Comparison of ENCODE assay signal across 11 mouse cellular contexts in the genomic region with DNA sequence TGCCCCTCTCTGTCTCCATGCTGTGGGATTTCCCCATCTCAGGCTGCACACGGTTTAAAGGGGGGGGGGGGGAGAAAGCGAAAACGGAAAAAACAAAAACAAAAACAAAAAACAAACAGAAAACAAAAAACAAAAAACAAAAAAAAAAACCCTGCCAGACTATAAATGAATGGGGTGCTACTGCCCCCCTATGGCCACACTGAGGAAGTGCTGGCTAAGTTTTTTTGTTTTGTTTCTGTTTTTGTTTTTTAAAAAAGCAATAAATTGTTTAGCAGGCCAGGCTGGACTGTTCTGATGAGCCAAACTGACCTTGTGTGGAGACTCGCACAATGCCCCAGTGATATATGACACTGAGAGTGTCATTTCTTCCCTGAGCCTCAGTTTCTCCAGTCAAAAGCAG. TPM values are rescaled to one million over a fixed set of nuclear protein-coding genes. Genes with fewer than 3 reads are reported as not detected.
DNase-seq lines count a peak whose midpoint lies in the region; ATAC-seq and TF ChIP-seq lines count a peak whose summit lies in the region.
"Had no signal": no experiment of that assay in that cellular context is flagged by ENCODE, and none has a peak within 500 bp of the region (broad histone marks: within the 10 kb centered on the region; RNA-seq: fewer than 3 reads in every experiment).

No protein-coding gene starts in this region.

- H3K4me1 ChIP-seq in kidney, adult 2 months (ENCODE audit: control insufficient read depth, insufficient read depth, low read length) = no peaks in the 10 kb centered on the region
- H3K4me1 ChIP-seq in spleen, adult 2 months (ENCODE audit: control insufficient read depth, insufficient read depth, insufficient read length) = no peaks in the 10 kb centered on the region
- H3K4me1 ChIP-seq in stomach, postnatal 0 days (replicated peaks; ENCODE audit: control insufficient read depth, insufficient read depth) = no peaks in the 10 kb centered on the region
- H3K4me1 ChIP-seq: liver, embryonic 15.5 days had no signal

- no peak overlapping the region for H3K27ac ChIP-seq in kidney, adult 2 months (ENCODE audit: insufficient read depth, low read depth, low read length)
- no peak overlapping the region for H3K27ac ChIP-seq in spleen, adult 2 months (ENCODE audit: insufficient read depth, low read length)
- no peak overlapping the region for H3K27ac ChIP-seq in stomach, postnatal 0 days (replicated peaks)
- H3K27ac ChIP-seq: liver, embryonic 15.5 days had no signal

- WGBS in kidney, adult 2 months = 9% methylated on average over 4 of the region's 4 CpGs
- WGBS in spleen, adult 2 months = 23% methylated on average over 4 of the region's 4 CpGs
- WGBS in stomach, postnatal 0 days = 14% methylated on average over 4 of the region's 4 CpGs

- peak; percentile 18 for DNase-seq in adrenal gland, postnatal 10 days
- DNase-seq in adrenal gland, adult 8-10 months = no peak
- DNase-seq in kidney, adult 2 months = no peak
- DNase-seq in kidney, adult 9 months = no peak
- DNase-seq in spleen, adult 2 months (ENCODE audit: low read depth in 1 of 2, low spot score in 2 of 2) = no peak
- no peak for DNase-seq in spleen, adult 18-20 months
- DNase-seq in stomach, postnatal 0 days (ENCODE audit: low spot score) = no peak
- DNase-seq in gastrocnemius, postnatal 10 days = no peak
- DNase-seq: heart, adult 18-20 months had no signal

- no peaks in the 10 kb centered on the region for H3K36me3 ChIP-seq in kidney, adult 2 months (ENCODE audit: control insufficient read depth, insufficient read depth, low read length)
- no peaks in the 10 kb centered on the region for H3K36me3 ChIP-seq in spleen, adult 2 months (ENCODE audit: control insufficient read depth, insufficient read depth, low read length)
- H3K36me3 ChIP-seq in stomach, postnatal 0 days (ENCODE audit: control insufficient read depth, insufficient read depth, low read length) = no peaks in the 10 kb centered on the region
- H3K36me3 ChIP-seq: liver, embryonic 15.5 days had no signal

- no peak for TF ChIP-seq EP300 in stomach, postnatal 0 days (optimal IDR thresholded peaks at IDR 0.05)

- no peak for ATAC-seq in stomach, postnatal 0 days (ENCODE audit: low FRiP score, low TSS enrichment)

- H3K4me3 ChIP-seq in kidney, adult 2 months (ENCODE audit: insufficient read depth, low read depth, low read length) = no peak overlapping the region
- no peak overlapping the region for H3K4me3 ChIP-seq in spleen, adult 2 months (ENCODE audit: extremely low read depth, insufficient read depth, insufficient read length)
- H3K4me3 ChIP-seq in stomach, postnatal 0 days (ENCODE audit: low read depth, low read length) = no peak overlapping the region
- H3K4me3 ChIP-seq: liver, embryonic 15.5 days had no signal

- H3K27me3 ChIP-seq in kidney, adult 2 months (replicated peaks; ENCODE audit: control insufficient read depth, insufficient read depth, low read length) = no peaks in the 10 kb centered on the region
- no peaks in the 10 kb centered on the region for H3K27me3 ChIP-seq in spleen, adult 2 months (ENCODE audit: control insufficient read depth, insufficient read depth, low read length)
- no peaks in the 10 kb centered on the region for H3K27me3 ChIP-seq in stomach, postnatal 0 days (ENCODE audit: control insufficient read depth, insufficient read depth, low read length)
- H3K27me3 ChIP-seq: liver, embryonic 15.5 days had no signal

- no peaks in the 10 kb centered on the region for H3K9me3 ChIP-seq in stomach, postnatal 0 days (ENCODE audit: control insufficient read depth, low read length)
- H3K9me3 ChIP-seq: liver, embryonic 15.5 days had no signal

- peak; percentile 41 for TF ChIP-seq CTCF in kidney, adult 2 months (conservative IDR thresholded peaks at IDR 0.05; ENCODE audit: insufficient read depth, insufficient read length, low read depth, low read length)
- 0 out of 2 replicates have a peak, but pooled peaks have one; percentile 6 for TF ChIP-seq CTCF in spleen, adult 2 months (IDR thresholded peaks at IDR 0.05; ENCODE audit: extremely low read depth, insufficient read depth, insufficient read length, insufficient replicate concordance)
- peak; percentile 80 for TF ChIP-seq CTCF in stomach, postnatal 0 days (IDR thresholded peaks at IDR 0.05; ENCODE audit: low read depth)

- TF ChIP-seq POLR2A in kidney, adult 2 months (IDR thresholded peaks at IDR 0.05; ENCODE audit: low read depth, low read length) = no peak
- TF ChIP-seq POLR2A in spleen, adult 2 months (IDR thresholded peaks at IDR 0.05; ENCODE audit: low read depth, low read length) = no peak

- H3K9ac ChIP-seq in stomach, postnatal 0 days (ENCODE audit: low read length) = no peak overlapping the region
- H3K9ac ChIP-seq: liver, embryonic 15.5 days had no signal

- no peak overlapping the region for H3K4me2 ChIP-seq in stomach, postnatal 0 days (replicated peaks; ENCODE audit: low read depth)
- H3K4me2 ChIP-seq: liver, embryonic 15.5 days had no signal

RNA-seq across cellular contexts. Expression of gene Mpped1, which starts 20.3 kb away (rescaled TPM):
- total RNA-seq in adrenal gland, postnatal 10 days (2021) = under 1 TPM in 1 of 2 experiments, not detected in 1; 0.27 TPM
- total RNA-seq in adrenal gland, adult 8-10 months (2022) = under 1 TPM in 2 of 4 experiments, not detected in 2; 0.17 to 0.40 TPM
- polyA plus RNA-seq in kidney, adult 2 months (2012; rRNA removed) = not detected in 2 replicates
- polyA plus RNA-seq in spleen, adult 2 months (2012; rRNA removed) = 1.1 and 1.5 TPM in 2 replicates
- 0.08 and 0.10 TPM in 2 replicates for polyA plus RNA-seq in stomach, postnatal 0 days (2015; fragmentation: Nextera tagmentation; extraction: Ambion mirVana)
- under 1 TPM; 0.45 TPM for total RNA-seq in gastrocnemius, postnatal 10 days (2021)
- total RNA-seq: heart, adult 18-20 months; megakaryocyte-erythroid progenitor cell, adult 5-6 weeks had no signal

RNA-seq across cellular contexts. Expression of gene Scube1, which starts 34.1 kb away (rescaled TPM):
- total RNA-seq in adrenal gland, postnatal 10 days (2021) = 1 to 10 TPM; 5.5 to 9.4 TPM
- total RNA-seq in adrenal gland, adult 8-10 months (2022) = 1 to 10 TPM; 4.1 to 6.4 (median 6.0) TPM
- 3.5 TPM in 2 replicates for polyA plus RNA-seq in kidney, adult 2 months (2012; rRNA removed)
- 8.8 and 10.0 TPM in 2 replicates for polyA plus RNA-seq in spleen, adult 2 months (2012; rRNA removed)
- polyA plus RNA-seq in stomach, postnatal 0 days (2015; fragmentation: Nextera tagmentation; extraction: Ambion mirVana) = 5.0 and 5.5 TPM in 2 replicates
- total RNA-seq in gastrocnemius, postnatal 10 days (2021) = 1 to 10 TPM; 2.5 to 2.8 TPM
- total RNA-seq: megakaryocyte-erythroid progenitor cell, adult 5-6 weeks had no signal

Comparison
In these comparisons a context has a peak if more than half of its experiments do, and no peak if none do; other contexts are left out.
1. CTCF ChIP-seq: peak in every context shown above with its lines; median percentile 80 in stomach, postnatal 0 days; 41 in kidney, adult 2 months; 6 in spleen, adult 2 months.